Comparison of ENCODE assay signal across 8 mouse cellular contexts in the genomic region with DNA sequence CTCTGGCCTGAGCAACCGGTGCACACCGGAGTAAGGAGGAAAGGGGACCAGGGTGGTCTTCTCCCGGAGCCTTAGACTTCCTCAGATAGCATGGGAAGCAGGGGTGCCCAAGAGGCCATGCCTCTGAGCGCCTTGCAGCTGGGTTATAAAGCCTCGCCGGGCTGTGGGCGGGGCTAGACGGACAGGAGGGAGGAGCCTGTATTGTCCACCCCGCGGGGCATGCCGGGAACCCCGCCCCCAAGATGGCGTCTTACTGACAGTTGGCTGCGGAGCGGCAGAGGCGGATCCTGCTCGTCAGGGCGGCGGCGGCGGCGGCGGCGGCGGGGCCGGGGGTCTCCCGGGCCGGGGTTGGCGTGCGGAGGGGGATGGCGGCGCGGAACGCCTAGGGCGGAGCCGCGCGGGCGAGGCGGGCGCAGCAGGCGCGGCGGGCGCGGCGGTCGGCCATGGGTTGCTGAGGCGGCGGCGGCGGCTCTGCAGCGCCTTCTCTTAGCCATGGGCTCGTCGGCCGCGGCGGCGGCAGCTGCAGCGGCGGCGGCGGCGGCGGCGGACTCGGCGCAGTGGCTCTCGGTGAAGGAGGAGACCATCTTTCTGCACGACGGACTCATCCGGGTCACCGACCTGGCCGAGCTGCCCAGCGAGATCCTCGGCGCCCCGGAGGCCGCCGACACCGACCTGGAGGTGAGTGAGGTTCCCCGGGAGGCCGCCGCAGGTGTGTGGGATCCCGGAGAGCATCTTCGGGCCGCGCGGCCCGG. TPM values are rescaled to one million over a fixed set of nuclear protein-coding genes. Genes with fewer than 3 reads are reported as not detected.
DNase-seq lines count a peak whose midpoint lies in the region; ATAC-seq lines count a peak whose summit lies in the region.

Gene Hectd4, plus strand, starts transcription at position 240 of the 752 bp plus-strand sequence.

- peak within 1 kb of the TSS; percentile 95 for H3K4me3 ChIP-seq in megakaryocyte, embryonic 14.5 days (replicated peaks)

- H3K36me3 ChIP-seq in megakaryocyte, embryonic 14.5 days (replicated peaks; ENCODE audit: low read length) = peaks cover 6% of the 10 kb centered on the region

- peak; percentile 97 for DNase-seq in ZHBTc4 (ENCODE audit: low read depth, low spot score)
- DNase-seq in gastrocnemius, adult 8-10 months (ENCODE audit: low spot score in 2 of 2) = peak; percentile 93 to 94
- DNase-seq in hindlimb bud, embryonic 11.5 days (ENCODE audit: extremely low spot score, low read depth, low spot score) = peak; percentile 62
- DNase-seq in left cerebral cortex, adult 8-10 months (ENCODE audit: low spot score in 2 of 2) = peak; percentile 90 to 91
- peak; percentile 97 to 98 for DNase-seq in right cerebral cortex, postnatal 10 days (ENCODE audit: low spot score in 2 of 2)
- DNase-seq in urinary bladder, postnatal 25 days (ENCODE audit: low spot score) = peak; percentile 99

- H3K27me3 ChIP-seq in megakaryocyte, embryonic 14.5 days (replicated peaks) = no peaks in the 10 kb centered on the region

- no peaks in the 10 kb centered on the region for H3K9me3 ChIP-seq in megakaryocyte, embryonic 14.5 days

- H3K4me1 ChIP-seq in megakaryocyte, embryonic 14.5 days = peaks cover 49% of the 10 kb centered on the region

- ATAC-seq in common myeloid progenitor, adult 5-6 weeks (replicated peaks; ENCODE audit: low read depth, poor library complexity, severe bottlenecking) = peak; percentile 85

RNA-seq across cellular contexts. Expression of gene Hectd4, which starts in this region (rescaled TPM):
- 19.1 and 20.1 TPM in 2 replicates for total RNA-seq in common myeloid progenitor, adult 5-6 weeks (2017)
- 10 to 100 TPM; 12.3 to 16.7 (median 13.9) TPM for total RNA-seq in gastrocnemius, adult 8-10 months (2022)
- total RNA-seq in left cerebral cortex, adult 8-10 months (2022) = 100 to 1,000 TPM; 142 to 182 (median 164) TPM
- polyA plus RNA-seq in megakaryocyte, embryonic 14.5 days (2012; ENCODE audit: insufficient read depth, low replicate concordance) = 8.6 and 14.0 TPM in 2 replicates

Comparison
In these comparisons a context has a peak if more than half of its experiments do, and no peak if none do; other contexts are left out.
1. Peak in every context shown above with its lines: DNase-seq, ATAC-seq and H3K4me3 ChIP-seq.